Mouse (Mus musculus) urinary bladder, adult 2 months (tissue): ENCODE measurements at regions not wholly inside any gene's neighbourhood (a gene's known extent, or its start where the extent isn't known, plus 50 kb on each side); places are given as distances from the start of the nearest gene placed in this dataset.
"Not testable (repeated sequence)": the region's sequence is repeated elsewhere in the genome, so short reads cannot be mapped to it uniquely, and the experiment has no call there.

Experiments
- DNase-seq: peaks from one replicate; pipeline ENCODE4 v3.0.0; 2022; ENCODE audit warnings: low spot score

DNA sequence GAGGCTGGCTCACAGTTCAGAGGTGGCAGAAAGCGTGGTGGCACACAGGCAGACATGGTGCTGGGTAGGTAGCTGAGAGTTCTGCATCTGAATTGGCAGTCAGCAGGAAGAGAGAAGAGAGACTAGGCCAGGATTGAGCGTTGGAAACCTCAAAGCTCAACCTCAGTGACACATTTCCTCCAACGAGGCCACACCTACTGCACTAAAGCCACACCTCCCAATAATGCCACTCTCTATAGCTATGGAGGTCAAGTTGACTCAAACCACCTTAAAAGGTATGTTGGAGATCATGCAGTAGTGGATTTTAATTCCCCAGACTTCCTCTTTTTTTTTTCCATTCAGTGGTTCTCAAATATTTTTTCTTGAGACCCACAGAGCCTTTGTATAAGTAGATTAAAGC is 57.1 kb downstream of the Ccdc54 start:
- no peak for DNase-seq

DNA sequence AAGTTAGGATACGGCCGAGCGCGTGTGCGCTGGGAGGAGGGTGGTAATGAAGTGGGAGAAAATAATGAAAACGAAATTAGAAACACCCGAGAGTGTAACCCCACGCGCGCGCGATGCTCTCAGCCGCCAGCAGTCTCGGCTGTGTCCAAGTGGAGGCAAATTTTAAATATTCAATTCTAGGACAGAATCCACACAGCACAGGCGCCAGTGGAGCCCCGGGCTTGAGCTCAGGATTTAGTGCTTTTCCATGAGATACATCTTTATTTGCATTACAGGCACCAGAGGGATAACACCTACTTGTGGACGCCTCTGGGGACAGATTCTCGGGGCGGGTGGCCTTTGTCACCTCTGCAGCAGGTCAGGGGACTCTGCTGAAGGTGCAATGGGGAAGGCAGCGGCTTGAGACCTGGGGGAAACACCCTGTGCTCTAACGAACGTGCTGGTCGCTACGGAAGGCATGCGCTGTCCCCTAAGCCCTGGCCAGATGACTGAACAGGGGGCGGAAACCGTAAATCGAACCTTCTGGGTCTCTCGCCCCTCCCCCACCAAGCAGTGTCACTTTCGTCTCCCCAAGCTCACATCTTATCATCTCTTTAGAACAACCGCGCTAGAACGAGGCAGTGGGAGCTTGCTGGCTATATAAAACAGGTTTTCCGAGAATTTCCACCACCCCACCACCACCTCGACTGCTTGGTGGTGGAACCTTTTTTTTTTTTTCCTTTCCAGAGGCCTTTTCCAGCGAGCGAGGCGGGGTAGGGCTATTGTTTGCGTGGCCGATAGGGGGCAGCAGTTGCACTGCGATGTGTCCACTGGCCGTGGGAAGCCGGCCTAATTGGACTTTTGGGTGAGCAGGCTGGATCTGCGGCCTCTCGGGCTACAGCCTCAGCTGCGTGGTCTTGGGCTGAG is 61.2 kb downstream of the Ccdc54 start:
- peak; percentile 71 for DNase-seq

DNA sequence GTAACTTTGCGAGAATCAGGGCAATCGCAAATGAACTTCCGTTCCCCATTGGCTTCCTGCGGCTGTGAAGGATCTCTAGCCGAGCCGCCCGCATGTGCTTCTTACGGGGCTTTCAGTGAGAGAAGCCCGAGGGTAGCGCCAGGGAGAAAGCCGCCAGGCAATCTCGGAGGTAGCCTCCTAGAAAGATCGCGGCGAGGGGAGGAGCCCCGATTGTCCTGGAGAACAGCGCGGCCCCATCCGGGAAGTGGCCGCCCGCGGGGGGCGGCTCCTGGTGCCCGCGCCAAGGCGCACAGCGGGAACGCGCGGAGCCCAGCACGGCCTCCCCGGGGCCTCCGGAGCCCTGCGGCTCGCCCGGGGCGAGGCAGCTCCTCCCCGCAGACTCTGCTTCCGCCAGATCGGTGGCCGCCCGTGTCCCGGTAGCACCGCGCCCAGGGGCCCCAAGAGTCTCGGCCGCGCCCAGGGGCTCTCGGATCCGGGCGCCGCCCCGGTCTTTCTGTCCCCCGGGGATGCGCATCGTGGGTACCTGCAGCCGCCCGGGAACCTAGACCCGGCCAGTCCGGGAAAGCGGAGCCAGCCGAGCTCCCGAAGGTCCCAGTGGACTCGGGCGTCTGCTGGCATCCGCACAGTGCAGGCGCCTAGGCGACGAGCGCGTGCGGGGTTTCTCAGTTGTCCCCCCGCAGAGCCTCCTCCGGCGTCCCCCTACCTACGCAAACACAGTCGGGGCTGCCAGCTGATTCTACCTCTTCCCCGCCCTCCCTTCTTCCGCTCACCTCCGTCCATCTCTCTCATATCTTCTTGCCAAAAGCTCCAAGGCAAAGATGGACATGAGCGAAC is 62.1 kb downstream of the Ccdc54 start:
- DNase-seq, result peak; percentile 77

DNA sequence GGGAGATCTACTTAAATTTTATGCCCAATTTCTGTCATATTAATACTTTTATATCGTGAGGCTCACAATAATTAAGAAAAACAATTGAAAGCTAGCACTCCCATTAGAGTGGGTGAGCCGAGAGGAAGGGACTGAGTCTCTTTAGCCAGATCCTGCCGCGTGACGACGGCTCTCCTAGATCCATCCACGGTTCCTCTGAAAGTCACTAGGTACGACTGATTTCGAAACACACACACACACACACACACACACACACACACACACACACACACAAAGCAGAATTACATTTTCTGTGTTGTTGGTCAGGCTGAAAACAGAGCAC is 62.6 kb downstream of the Ccdc54 start:
- no peak for DNase-seq

DNA sequence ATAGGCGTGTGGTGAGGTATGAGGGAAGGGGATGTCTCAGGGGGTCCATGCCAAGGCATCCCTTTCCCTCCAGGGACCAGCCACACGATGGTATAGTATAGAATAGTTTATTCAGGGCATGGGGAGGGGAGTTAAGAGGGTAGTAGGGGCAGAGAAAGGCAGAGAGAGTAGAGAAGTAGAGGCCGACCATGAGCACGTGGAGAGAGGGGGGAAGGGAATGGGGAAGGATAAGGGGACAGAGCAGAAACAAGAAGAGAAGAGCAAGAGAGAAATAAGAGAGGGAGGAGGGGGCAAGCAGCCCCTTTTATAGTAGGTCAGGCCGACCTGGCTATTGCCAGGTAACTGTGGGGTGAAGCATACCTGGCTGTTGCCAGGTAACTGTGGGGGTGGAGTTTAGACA is 64.0 kb downstream of the Ccdc54 start:
- not testable (repeated sequence) for DNase-seq

DNA sequence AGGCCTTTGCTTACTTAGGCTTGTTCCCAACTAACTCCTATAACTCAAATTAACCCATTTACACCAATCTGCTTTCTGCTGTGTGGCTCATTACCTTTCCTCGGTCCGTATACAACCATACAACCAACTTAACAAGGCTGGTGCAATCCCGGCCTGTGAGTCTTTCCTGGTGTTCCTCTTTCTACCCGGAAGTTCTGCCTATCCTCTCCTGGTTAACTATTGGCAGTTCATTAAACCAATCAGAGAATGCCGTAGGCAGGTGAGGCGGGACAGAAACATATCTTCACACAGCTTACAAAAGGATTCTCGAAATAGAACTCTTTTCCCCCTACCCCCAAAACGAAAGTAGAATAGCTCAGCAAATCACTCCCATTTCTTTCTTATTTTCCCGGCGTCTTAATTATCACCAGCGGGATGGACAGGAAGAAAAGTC is 65.0 kb downstream of the Ccdc54 start:
- DNase-seq, result no peak

DNA sequence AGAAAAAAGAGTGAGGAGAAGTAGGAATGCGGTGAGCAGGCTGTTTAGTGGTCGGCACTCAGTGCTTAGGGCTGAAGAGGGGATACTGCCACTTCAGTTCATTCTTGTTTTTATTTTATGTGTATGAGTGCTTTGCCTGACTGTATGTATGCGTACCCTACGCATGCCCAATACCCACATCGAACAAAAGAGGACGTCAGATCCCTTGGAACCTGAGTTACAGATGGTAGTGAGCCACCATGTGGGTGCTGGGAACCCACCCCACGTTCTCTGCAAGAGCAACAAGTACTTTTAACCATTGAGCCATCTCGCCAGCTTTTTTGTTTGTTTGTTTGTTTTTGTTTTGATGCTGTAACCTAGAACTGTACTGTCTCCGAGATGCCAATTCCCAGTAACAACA is 65.5 kb downstream of the Ccdc54 start:
- no peak for DNase-seq

DNA sequence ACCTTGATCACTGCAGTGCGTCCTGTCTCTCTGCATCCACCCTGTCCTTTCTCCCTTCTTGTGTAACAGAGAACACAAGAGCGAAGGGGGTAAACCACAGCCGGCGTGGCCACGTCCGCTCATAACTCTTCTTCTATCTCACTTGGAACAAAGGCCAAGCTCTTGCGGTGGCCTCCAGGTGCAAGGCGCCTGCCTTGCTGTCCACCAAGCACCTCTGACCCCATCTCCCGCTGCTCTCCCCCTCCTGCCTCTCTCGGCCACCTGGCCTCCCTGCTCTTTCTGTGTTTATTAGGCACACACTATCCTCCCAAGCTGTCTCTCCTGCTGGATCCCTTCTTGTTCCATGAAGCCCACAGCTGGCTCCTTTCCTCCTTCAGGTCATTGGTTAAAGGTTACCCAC is 71.3 kb downstream of the Ccdc54 start:
- DNase-seq, result no peak

DNA sequence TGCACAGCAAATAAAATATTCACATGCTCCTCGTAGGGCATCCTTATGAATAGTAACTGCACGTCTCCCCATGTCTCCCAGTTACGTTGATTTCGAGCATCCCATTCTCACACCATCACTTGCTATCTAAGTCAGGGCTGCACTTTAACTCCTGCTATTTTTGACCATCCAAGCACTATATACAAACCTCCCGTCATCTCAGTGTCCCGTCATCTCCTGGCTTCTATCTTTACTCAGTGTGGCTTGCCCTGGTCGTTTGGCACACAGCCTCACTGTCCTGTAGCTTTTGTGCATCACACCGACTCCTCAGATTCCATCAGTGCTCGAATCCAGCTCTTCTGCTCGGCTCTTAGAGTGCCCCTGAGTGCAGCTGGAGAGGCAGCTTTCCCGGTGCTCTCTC is 74.4 kb downstream of the Ccdc54 start:
- DNase-seq, result no peak

DNA sequence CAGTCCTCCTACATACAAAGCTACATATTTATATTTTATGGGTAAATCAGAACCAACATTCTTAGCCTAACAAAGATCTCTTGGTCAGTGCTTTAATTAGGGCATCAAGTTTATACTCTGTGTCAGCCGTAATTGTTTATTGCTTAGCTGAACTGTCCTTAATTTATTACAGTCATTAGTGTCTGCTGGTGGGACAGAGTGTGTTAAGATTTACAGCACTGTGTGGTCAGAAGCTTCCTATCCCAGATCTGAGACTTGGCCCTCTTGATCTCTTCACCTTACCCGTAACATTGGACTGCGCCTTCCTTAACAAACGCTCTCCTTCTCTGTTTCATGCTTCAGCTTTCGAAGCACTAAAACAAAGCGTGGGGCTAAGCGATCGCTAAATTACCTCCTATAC is 75.9 kb downstream of the Ccdc54 start:
- DNase-seq, result no peak

DNA sequence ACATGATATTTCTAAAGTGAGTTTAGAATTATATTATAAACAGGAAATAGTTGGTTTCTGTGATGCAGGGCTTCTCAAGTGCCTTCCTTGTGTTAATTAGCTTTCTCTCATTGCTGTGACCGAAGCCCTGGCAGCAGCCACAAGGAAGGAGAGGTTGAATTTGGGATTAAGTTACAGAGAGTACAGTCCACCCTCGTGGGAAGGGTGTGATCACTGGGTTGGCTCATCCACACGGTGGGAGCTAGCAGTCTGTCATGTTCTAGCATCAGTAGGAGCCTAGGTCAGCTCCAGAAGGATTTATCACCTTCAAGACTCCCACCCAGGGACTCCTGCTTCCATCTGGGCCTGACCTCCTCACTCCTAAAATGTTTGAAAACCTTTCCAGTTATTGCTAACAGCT is 78.9 kb downstream of the Ccdc54 start:
- no peak for DNase-seq

DNA sequence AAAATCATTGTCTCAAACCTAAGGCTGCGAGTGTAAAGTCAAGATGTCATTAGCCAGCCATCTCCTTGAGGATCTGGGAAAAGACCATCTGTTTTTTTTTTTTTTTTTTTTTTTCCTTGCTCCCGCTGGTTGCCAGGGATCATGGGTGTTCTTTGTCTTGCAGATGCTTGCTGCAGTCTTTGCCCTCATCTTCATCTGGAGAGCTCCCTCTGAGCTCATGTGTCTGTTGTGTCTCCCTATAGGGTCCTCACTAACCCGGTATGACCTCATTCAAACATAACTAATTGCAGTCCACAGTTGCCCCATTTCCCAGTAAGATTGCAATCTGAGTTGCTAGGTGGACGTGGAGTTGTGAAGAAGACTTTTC is 77.3 kb upstream of the Bbx start:
- DNase-seq, result no peak

DNA sequence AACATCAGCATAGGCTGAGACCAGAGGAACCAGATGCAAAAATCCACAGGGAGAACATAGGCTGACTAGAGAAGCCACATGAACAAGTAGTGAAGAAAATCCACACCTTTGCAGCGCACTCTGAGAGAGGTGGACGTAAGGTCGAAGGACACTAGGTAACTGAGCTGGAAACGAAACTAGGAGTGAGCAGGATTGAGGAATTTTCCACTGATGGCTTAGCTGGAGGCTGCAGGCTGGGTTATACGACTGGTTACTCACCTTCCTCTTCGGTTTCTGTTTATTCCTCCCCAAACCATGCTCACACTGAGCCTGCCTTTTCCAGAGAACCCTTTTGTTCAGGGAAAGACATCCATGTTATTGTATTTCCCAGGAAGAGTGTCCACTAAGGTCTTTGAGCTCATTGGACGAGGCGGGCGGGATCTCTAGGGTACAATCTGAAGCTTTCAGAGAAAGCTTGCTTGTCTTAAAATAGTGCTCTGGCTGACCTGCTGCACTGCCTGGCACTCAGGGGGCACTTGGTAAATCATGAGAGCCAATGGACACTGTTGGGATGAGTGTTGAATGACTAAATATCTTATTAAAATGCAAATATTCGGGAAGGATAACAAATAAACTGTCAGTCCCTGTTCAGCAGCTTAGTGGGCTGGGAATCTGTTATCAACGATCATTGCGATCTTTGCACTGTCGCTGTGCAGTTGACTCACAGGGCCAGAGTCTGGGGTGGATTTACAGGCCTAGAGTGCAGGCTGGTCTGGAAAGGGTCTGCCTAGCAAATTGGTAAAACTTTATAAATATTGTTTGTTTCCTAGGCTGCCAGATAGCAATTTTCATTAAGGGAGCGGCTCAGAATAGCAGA is 76.7 kb upstream of the Bbx start:
- no peak for DNase-seq

DNA sequence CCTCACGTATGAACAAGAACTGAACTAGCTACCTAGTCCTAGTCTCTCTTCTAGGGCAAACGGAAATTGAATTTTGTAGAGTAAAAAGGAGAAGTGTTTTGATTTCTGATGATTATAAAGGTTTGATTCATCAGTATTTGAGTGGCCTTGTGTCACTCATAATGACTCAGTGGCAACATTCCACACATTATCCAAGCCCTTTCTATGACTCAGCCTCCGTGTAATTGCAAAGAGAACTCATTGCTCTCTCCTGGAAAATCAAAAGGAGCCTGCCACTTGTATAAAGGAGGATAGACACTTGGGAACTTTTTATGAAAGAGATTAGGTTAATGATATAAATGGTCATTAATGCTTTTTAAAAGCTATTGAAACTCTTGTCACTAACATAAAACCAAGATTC is 72.4 kb upstream of the Bbx start:
- no peak for DNase-seq

DNA sequence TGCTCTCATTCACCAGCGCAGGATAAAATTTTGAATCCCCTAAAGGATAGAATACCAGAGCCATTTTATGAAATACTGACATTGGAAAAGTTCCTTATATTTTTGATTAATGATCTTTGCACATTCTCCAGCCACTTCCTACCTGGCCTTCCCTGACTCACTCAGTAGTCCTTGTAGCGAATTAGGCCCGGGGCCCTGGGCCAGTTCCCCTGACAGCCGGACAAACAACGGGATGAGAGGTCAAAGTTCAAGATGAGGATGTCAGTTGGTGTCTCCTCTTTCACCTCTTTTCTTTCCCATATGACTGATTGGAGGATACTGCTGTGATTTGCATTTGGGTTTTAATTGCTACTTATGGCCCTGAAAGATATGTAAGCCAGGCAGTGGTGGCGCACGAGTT is 66.7 kb upstream of the Bbx start:
- no peak for DNase-seq

DNA sequence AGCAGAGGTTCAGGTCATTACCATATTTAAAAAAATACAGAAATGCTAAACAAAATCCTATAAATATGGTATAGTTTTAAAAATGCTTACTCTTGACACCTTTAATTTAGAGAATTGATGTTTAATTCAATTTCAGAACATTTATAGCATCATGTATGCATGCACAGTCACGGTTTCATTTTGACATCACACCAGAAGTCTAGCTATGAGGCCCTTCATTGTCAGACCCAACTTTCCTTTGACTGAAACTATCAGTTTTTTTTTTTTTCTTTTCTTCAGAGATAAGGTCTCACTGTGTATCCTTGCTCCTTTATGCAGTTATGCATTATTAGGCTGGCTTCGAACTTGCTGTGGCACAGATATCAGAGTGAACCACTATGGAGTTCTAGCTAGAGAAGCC is 61.5 kb upstream of the Bbx start:
- DNase-seq, result no peak

DNA sequence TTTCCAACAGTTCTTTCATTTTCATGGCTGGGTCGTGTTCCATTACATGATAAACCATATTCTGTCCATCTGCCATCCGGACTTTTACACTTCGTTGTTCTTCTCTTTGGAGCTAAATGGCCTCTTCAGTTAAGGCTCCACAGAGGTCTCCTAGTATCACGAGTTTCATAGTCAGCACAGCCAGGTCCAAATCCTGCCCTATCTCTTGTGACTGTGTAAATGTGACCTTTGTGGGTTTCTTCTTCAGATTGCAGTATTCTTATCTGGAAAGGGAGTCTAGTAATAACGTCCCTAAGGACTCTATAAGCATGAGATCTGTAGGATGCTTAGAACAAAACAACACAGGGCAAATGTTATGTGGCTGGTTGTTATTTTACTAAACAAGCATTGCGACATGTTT is 57.1 kb upstream of the Bbx start:
- DNase-seq, result no peak

DNA sequence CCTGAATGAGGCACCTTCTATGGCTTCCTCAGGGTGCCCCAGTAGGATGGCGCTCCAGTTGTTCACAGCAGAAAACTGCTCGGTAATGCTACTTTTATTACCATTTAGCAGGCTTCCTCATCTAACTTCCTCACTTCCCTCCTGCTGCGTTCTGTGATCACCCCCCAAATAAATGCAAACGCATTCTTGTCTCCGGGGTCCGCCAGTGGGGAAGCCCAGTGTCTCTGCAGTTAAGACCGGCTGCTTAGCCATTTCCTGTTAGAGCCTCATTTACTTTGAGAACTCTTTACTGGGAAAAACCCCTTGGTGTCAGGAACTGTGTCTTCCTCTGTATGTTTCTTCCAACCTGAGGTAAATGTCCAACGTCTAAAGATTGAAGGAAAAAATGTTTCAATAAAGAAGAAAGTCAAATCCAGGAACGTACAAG is 50.2 kb upstream of the Bbx start:
- no peak for DNase-seq
